Mouse (Mus musculus): ENCODE data around the gene Slc1a7. TPM values are rescaled to one million over a fixed set of nuclear protein-coding genes. Genes with fewer than 3 reads are reported as not detected.

Slc1a7 gene
- polyA plus RNA-seq, 1 experiment from 2014 or later, result not detected

- Histone ChIP-seq H3K4me1 (peaks cover 12% of the 10 kb centered on the region; the same call in 1 of the 2 replicates), H3K27ac (no peak overlapping the region), H3K9me3 (replicated peaks) (no peaks in the 10 kb centered on the region), H3K27me3 (ENCODE audit: low read depth, poor library complexity, severe bottlenecking) (no peaks in the 10 kb centered on the region), H3K36me3 (no peaks in the 10 kb centered on the region), H3K4me3 (no peak overlapping the region)
- WGBS, result 93% methylated on average over 9 of the region's 9 CpGs
- no peak for DNase-seq (ENCODE audit: low spot score)
Observed at GRCm38 (mm10) chr4:107996418-107996986, 28.4 kb downstream of the Slc1a7 start.

- no peak for DNase-seq (ENCODE audit: low spot score)
- no peaks in the 10 kb centered on the region for H3K27me3 ChIP-seq (ENCODE audit: low read depth, poor library complexity, severe bottlenecking)
- H3K4me1 ChIP-seq, result peaks cover 12% of the 10 kb centered on the region; the same call in 1 of the 2 replicates
- H3K4me3 ChIP-seq, result no peak overlapping the region
- 48% methylated on average over 11 of the region's 11 CpGs for WGBS
- no peaks in the 10 kb centered on the region for H3K36me3 ChIP-seq
- H3K27ac ChIP-seq, result 0 out of 2 replicates have a peak overlapping the region, but pooled peaks have one; percentile 7
- H3K9me3 ChIP-seq (replicated peaks), result no peaks in the 10 kb centered on the region
Observed at GRCm38 (mm10) chr4:107998641-107999332, 30.7 kb downstream of the Slc1a7 start.

- no peaks in the 10 kb centered on the region for H3K36me3 ChIP-seq
- WGBS, result 89% methylated on average over 1 of the region's 1 CpGs
- peaks cover 12% of the 10 kb centered on the region; the same call in 1 of the 2 replicates for H3K4me1 ChIP-seq
- no peaks in the 10 kb centered on the region for H3K27me3 ChIP-seq (ENCODE audit: low read depth, poor library complexity, severe bottlenecking)
- no peak overlapping the region for H3K4me3 ChIP-seq
- no peaks in the 10 kb centered on the region for H3K9me3 ChIP-seq (replicated peaks)
- DNase-seq (ENCODE audit: low spot score), result no peak
- H3K27ac ChIP-seq, result no peak overlapping the region
Observed at GRCm38 (mm10) chr4:107999380-107999779, 31.2 kb downstream of the Slc1a7 start.

- no peaks in the 10 kb centered on the region for H3K36me3 ChIP-seq
- DNase-seq (ENCODE audit: low spot score), result no peak
- no peaks in the 10 kb centered on the region for H3K4me1 ChIP-seq
- no peaks in the 10 kb centered on the region for H3K9me3 ChIP-seq (replicated peaks)
- no peak overlapping the region for H3K27ac ChIP-seq
- H3K27me3 ChIP-seq (ENCODE audit: low read depth, poor library complexity, severe bottlenecking), result no peaks in the 10 kb centered on the region
- no peak overlapping the region for H3K4me3 ChIP-seq
- 75% methylated on average over 7 of the region's 7 CpGs for WGBS
Observed at GRCm38 (mm10) chr4:108005328-108005727, 37.2 kb downstream of the Slc1a7 start.

- H3K27ac ChIP-seq, result no peak overlapping the region
- H3K4me3 ChIP-seq, result no peak overlapping the region
- no peak for DNase-seq (ENCODE audit: low spot score)
- 81% methylated on average over 7 of the region's 7 CpGs for WGBS
- no peaks in the 10 kb centered on the region for H3K9me3 ChIP-seq (replicated peaks)
- H3K36me3 ChIP-seq, result no peaks in the 10 kb centered on the region
- peaks cover 3% of the 10 kb centered on the region; the same call in 1 of the 2 replicates for H3K4me1 ChIP-seq
- H3K27me3 ChIP-seq (ENCODE audit: low read depth, poor library complexity, severe bottlenecking), result no peaks in the 10 kb centered on the region
Observed at GRCm38 (mm10) chr4:108007532-108008103, 39.5 kb downstream of the Slc1a7 start.

GRCm38 (mm10) chr4:108008541-108008940 lies 40.4 kb downstream of the Slc1a7 start:
- Histone ChIP-seq H3K27ac (no peak overlapping the region), H3K36me3 (no peaks in the 10 kb centered on the region), H3K9me3 (replicated peaks) (no peaks in the 10 kb centered on the region), H3K27me3 (ENCODE audit: low read depth, poor library complexity, severe bottlenecking) (no peaks in the 10 kb centered on the region), H3K4me1 (peaks cover 3% of the 10 kb centered on the region; the same call in 1 of the 2 replicates), H3K4me3 (no peak overlapping the region)
- no peak for DNase-seq (ENCODE audit: low spot score)
- WGBS, result 81% methylated on average over 8 of the region's 8 CpGs

GRCm38 (mm10) chr4:108014466-108014865 lies 46.3 kb downstream of the Slc1a7 start:
- WGBS, result 60% methylated on average over 2 of the region's 2 CpGs
- H3K9me3 ChIP-seq (replicated peaks), result no peaks in the 10 kb centered on the region
- H3K36me3 ChIP-seq, result no peaks in the 10 kb centered on the region
- no peak overlapping the region for H3K4me3 ChIP-seq
- H3K27me3 ChIP-seq (ENCODE audit: low read depth, poor library complexity, severe bottlenecking), result no peaks in the 10 kb centered on the region
- peaks cover 31% of the 10 kb centered on the region for H3K4me1 ChIP-seq
- no peak overlapping the region for H3K27ac ChIP-seq
- no peak for DNase-seq (ENCODE audit: low spot score)

- Histone ChIP-seq H3K36me3 (no peaks in the 10 kb centered on the region), H3K27me3 (ENCODE audit: low read depth, poor library complexity, severe bottlenecking) (no peaks in the 10 kb centered on the region), H3K9me3 (replicated peaks) (no peaks in the 10 kb centered on the region), H3K27ac (peak overlapping the region; percentile 36; the same call in 1 of the 2 replicates), H3K4me3 (no peak overlapping the region), H3K4me1 (peaks cover 31% of the 10 kb centered on the region)
- DNase-seq (ENCODE audit: low spot score), result no peak
- 68% methylated on average over 14 of the region's 14 CpGs for WGBS
Observed at GRCm38 (mm10) chr4:108015067-108015765, 47.1 kb downstream of the Slc1a7 start.

- Histone ChIP-seq H3K27ac (no peak overlapping the region), H3K36me3 (no peaks in the 10 kb centered on the region), H3K4me3 (no peak overlapping the region), H3K27me3 (ENCODE audit: low read depth, poor library complexity, severe bottlenecking) (no peaks in the 10 kb centered on the region), H3K4me1 (peaks cover 31% of the 10 kb centered on the region), H3K9me3 (replicated peaks) (no peaks in the 10 kb centered on the region)
- 90% methylated on average over 3 of the region's 3 CpGs for WGBS
- DNase-seq (ENCODE audit: low spot score), result no peak
Observed at GRCm38 (mm10) chr4:108016321-108016720, 48.2 kb downstream of the Slc1a7 start.

GRCm38 (mm10) chr4:108017839-108018238 lies 49.7 kb downstream of the Slc1a7 start:
- WGBS, result 75% methylated on average over 7 of the region's 7 CpGs

GRCm38 (mm10) chr4:108018241-108018923 lies 50.2 kb downstream of the Slc1a7 start:
- Histone ChIP-seq H3K27ac (no peak overlapping the region), H3K4me3 (no peak overlapping the region), H3K4me1 (peaks cover 28% of the 10 kb centered on the region), H3K9me3 (replicated peaks) (no peaks in the 10 kb centered on the region), H3K27me3 (ENCODE audit: low read depth, poor library complexity, severe bottlenecking) (no peaks in the 10 kb centered on the region), H3K36me3 (no peaks in the 10 kb centered on the region)
- WGBS, result 47% methylated on average over 10 of the region's 10 CpGs
- DNase-seq (ENCODE audit: low spot score), result no peak

More at GRCm38 (mm10) chr4:108017839-108018238, 49.7 kb downstream of the Slc1a7 start:
- no peak for DNase-seq (ENCODE audit: low spot score)
- H3K36me3 ChIP-seq, result no peaks in the 10 kb centered on the region
- no peaks in the 10 kb centered on the region for H3K27me3 ChIP-seq (ENCODE audit: low read depth, poor library complexity, severe bottlenecking)
- no peaks in the 10 kb centered on the region for H3K9me3 ChIP-seq (replicated peaks)
- H3K27ac ChIP-seq, result no peak overlapping the region
- peaks cover 28% of the 10 kb centered on the region for H3K4me1 ChIP-seq
- no peak overlapping the region for H3K4me3 ChIP-seq
